ENCODE assay signal across 17 mouse cellular contexts in the genomic region with DNA sequence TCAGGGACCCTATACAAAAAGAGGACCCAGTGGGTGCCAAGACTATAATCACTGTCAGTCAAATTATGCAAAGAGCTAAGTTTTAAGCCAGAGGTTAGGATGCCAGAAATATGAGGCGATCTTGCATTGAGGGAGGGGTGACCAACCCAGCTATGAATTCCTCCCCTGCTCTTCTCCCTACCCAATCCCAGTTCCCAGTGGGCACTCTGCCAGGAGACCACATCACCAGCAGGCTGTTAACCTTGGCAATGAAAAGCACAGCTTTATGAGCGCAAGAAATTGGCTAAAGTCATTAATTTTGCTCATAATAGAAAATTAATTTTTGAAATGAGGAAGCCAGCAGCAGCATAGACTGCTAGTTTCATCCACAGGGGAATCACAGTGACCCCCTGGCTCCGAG.
DNase-seq lines count a peak whose midpoint lies in the region; ATAC-seq and TF ChIP-seq lines count a peak whose summit lies in the region.
"Had no signal": no experiment of that assay in that cellular context is flagged by ENCODE, and none has a peak within 500 bp of the region (broad histone marks: within the 10 kb centered on the region; RNA-seq: fewer than 3 reads in every experiment).

No protein-coding gene starts in this region.

- no peak for TF ChIP-seq POLR2A in lung, adult 2 months (IDR thresholded peaks at IDR 0.05; ENCODE audit: borderline replicate concordance, extremely low read depth, low read depth, low read length)
- no peak for TF ChIP-seq POLR2A in brain, embryonic 14.5 days (IDR thresholded peaks at IDR 0.05; ENCODE audit: borderline replicate concordance, extremely low read depth, insufficient read depth, insufficient read length, poor library complexity, severe bottlenecking)

- H3K27me3 ChIP-seq in hindbrain, embryonic 16.5 days (replicated peaks; ENCODE audit: control insufficient read depth, insufficient read depth, low read length), result no peaks in the 10 kb centered on the region
- no peaks in the 10 kb centered on the region for H3K27me3 ChIP-seq in hindbrain, embryonic 10.5 days (ENCODE audit: insufficient read depth, poor library complexity, severe bottlenecking)
- no peaks in the 10 kb centered on the region for H3K27me3 ChIP-seq in lung, embryonic 14.5 days (ENCODE audit: insufficient read depth, low read length)
- H3K27me3 ChIP-seq: limb, embryonic 13.5 days; neural tube, embryonic 13.5 days had no signal

- H3K36me3 ChIP-seq in hindbrain, embryonic 16.5 days (ENCODE audit: control insufficient read depth, insufficient read depth, low read length), result no peaks in the 10 kb centered on the region
- H3K36me3 ChIP-seq in hindbrain, embryonic 10.5 days, result no peaks in the 10 kb centered on the region
- no peaks in the 10 kb centered on the region for H3K36me3 ChIP-seq in lung, embryonic 14.5 days (ENCODE audit: insufficient read depth)
- H3K36me3 ChIP-seq: limb, embryonic 13.5 days; neural tube, embryonic 13.5 days had no signal

- 55% methylated on average over 3 of the region's 3 CpGs for WGBS in hindbrain, embryonic 16.5 days
- WGBS in hindbrain, embryonic 10.5 days, result 86% methylated on average over 3 of the region's 3 CpGs
- WGBS in lung, embryonic 14.5 days, result 68% methylated on average over 3 of the region's 3 CpGs
- 59% methylated on average over 3 of the region's 3 CpGs for WGBS in lung, adult 2 months

- no peaks in the 10 kb centered on the region for H3K4me1 ChIP-seq in hindbrain, embryonic 16.5 days (ENCODE audit: control insufficient read depth, insufficient read depth, low read depth, low read length)
- H3K4me1 ChIP-seq in hindbrain, embryonic 10.5 days (replicated peaks), result no peaks in the 10 kb centered on the region
- no peaks in the 10 kb centered on the region for H3K4me1 ChIP-seq in lung, embryonic 14.5 days (ENCODE audit: insufficient read depth)
- H3K4me1 ChIP-seq in lung, adult 2 months (ENCODE audit: control insufficient read depth, insufficient read depth, low read length), result no peaks in the 10 kb centered on the region
- H3K4me1 ChIP-seq: limb, embryonic 13.5 days; neural tube, embryonic 13.5 days had no signal

- peak; percentile 33 to 77 for DNase-seq in cerebellum, postnatal 4 days (ENCODE audit: low spot score in 2 of 2)
- no peak for DNase-seq in cerebellum, adult 9-10 months
- no peak for DNase-seq in hindbrain, embryonic 10.5 days (ENCODE audit: low spot score)
- DNase-seq in lung, embryonic 14.5 days, result peak; percentile 11
- no peak for DNase-seq in lung, adult 2 months
- DNase-seq in brain, embryonic 14.5 days (ENCODE audit: low read depth), result peak; percentile 58
- no peak for DNase-seq in frontal cortex, adult 2 months (ENCODE audit: extremely low spot score in 1 of 2, low spot score in 1 of 2)
- DNase-seq: cerebellum, adult 2 months; gastrocnemius, postnatal 25 days; lung, postnatal 14 days; right cerebral cortex, postnatal 25 days; thymus, postnatal 36 days had no signal

- H3K9ac ChIP-seq in hindbrain, embryonic 16.5 days (ENCODE audit: low read depth, low read length), result no peak overlapping the region
- no peak overlapping the region for H3K9ac ChIP-seq in lung, embryonic 14.5 days
- H3K9ac ChIP-seq: limb, embryonic 13.5 days; liver, embryonic 14.5 days; neural tube, embryonic 13.5 days had no signal

- H3K9me3 ChIP-seq in hindbrain, embryonic 16.5 days (ENCODE audit: control insufficient read depth, low read length), result no peaks in the 10 kb centered on the region
- no peaks in the 10 kb centered on the region for H3K9me3 ChIP-seq in hindbrain, embryonic 10.5 days
- H3K9me3 ChIP-seq in lung, embryonic 14.5 days (ENCODE audit: low read depth, low read length), result no peaks in the 10 kb centered on the region
- H3K9me3 ChIP-seq: limb, embryonic 13.5 days; neural tube, embryonic 13.5 days had no signal

- no peak overlapping the region for H3K27ac ChIP-seq in hindbrain, embryonic 16.5 days (ENCODE audit: low read depth, low read length)
- H3K27ac ChIP-seq in hindbrain, embryonic 10.5 days, result no peak overlapping the region
- no peak overlapping the region for H3K27ac ChIP-seq in lung, embryonic 14.5 days (ENCODE audit: low read depth)
- H3K27ac ChIP-seq: layer of hippocampus, adult 2 months; limb, embryonic 13.5 days; liver, embryonic 14.5 days; neural tube, embryonic 13.5 days had no signal

- no peak overlapping the region for H3K4me3 ChIP-seq in hindbrain, embryonic 16.5 days (ENCODE audit: low read length)
- H3K4me3 ChIP-seq in hindbrain, embryonic 10.5 days, result no peak overlapping the region
- H3K4me3 ChIP-seq in lung, embryonic 14.5 days (ENCODE audit: low read depth, low read length), result no peak overlapping the region
- no peak overlapping the region for H3K4me3 ChIP-seq in lung, adult 2 months (replicated peaks; ENCODE audit: extremely low read depth, low read depth, low read length)
- H3K4me3 ChIP-seq: layer of hippocampus, adult 2 months; limb, embryonic 13.5 days; neural tube, embryonic 13.5 days had no signal

- no peak overlapping the region for H3K4me2 ChIP-seq in hindbrain, embryonic 16.5 days (ENCODE audit: low read length)
- no peak overlapping the region for H3K4me2 ChIP-seq in lung, embryonic 14.5 days
- H3K4me2 ChIP-seq: limb, embryonic 13.5 days; neural tube, embryonic 13.5 days had no signal

- ATAC-seq in hindbrain, embryonic 16.5 days, result peak; percentile 67
- ATAC-seq in lung, embryonic 14.5 days (ENCODE audit: insufficient read depth), result no peak

- no peak for TF ChIP-seq CTCF in lung, embryonic 14.5 days (IDR thresholded peaks at IDR 0.05; ENCODE audit: low read depth)
- no peak for TF ChIP-seq CTCF in lung, adult 2 months (IDR thresholded peaks at IDR 0.05; ENCODE audit: insufficient read depth, low read length)
- TF ChIP-seq CTCF in brain, embryonic 14.5 days (IDR thresholded peaks at IDR 0.05; ENCODE audit: borderline replicate concordance, extremely low read depth, insufficient read depth, insufficient read length), result no peak

Comparison
In these comparisons a context has a peak if more than half of its experiments do, and no peak if none do; other contexts are left out.
1. DNase-seq: peak in cerebellum, postnatal 4 days (2 of 2), lung, embryonic 14.5 days (single experiment) and brain, embryonic 14.5 days (single experiment); none in cerebellum, adult 9-10 months (single experiment), hindbrain, embryonic 10.5 days (single experiment), lung, adult 2 months (single experiment) and frontal cortex, adult 2 months (0 of 2).